Mouse (Mus musculus) C2C12 (cell line): ENCODE measurements at regions not wholly inside any gene's neighbourhood (a gene's known extent, or its start where the extent isn't known, plus 50 kb on each side); places are given as distances from the start of the nearest gene placed in this dataset.

ENCODE experiments used
- H3K27me3 ChIP-seq: one replicate; pipeline ENCODE4 v1.6.1; 2011; ENCODE audit not compliant: control insufficient read depth, insufficient read depth, insufficient read length
- H3K36me3 ChIP-seq: one replicate; pipeline ENCODE4 v1.6.1; 2011; ENCODE audit not compliant: control insufficient read depth, insufficient read depth
- H3K4me3 ChIP-seq: one replicate; pipeline ENCODE4 v1.5.1; 2011; ENCODE audit warnings: mild to moderate bottlenecking, control low read depth; ENCODE audit not compliant: poor library complexity, insufficient read depth, severe bottlenecking
- H3K79me2 ChIP-seq: one replicate; pipeline ENCODE4 v1.6.1; 2011; ENCODE audit not compliant: control insufficient read depth, insufficient read depth
- H3K79me3 ChIP-seq: one replicate; pipeline ENCODE4 v1.6.1; 2011; ENCODE audit warnings: low read depth, control low read depth
- H3ac ChIP-seq: one replicate; pipeline ENCODE3; 2011; ENCODE audit warnings: low read depth; ENCODE audit not compliant: control insufficient read depth, insufficient read length
- CEBPB ChIP-seq: IDR thresholded peaks from one replicate; pipeline ENCODE4 v1.6.1; 2011; ENCODE audit warnings: low read depth, mild to moderate bottlenecking, control low read depth, moderate library complexity
- CTCF ChIP-seq: IDR thresholded peaks from one replicate; pipeline ENCODE4 v1.5.1; 2011; ENCODE audit not compliant: control insufficient read depth, insufficient read depth, insufficient read length
- FOSL1 ChIP-seq: IDR thresholded peaks from one replicate; pipeline ENCODE4 v1.8.0; 2011; ENCODE audit warnings: mild to moderate bottlenecking, low read length; ENCODE audit not compliant: poor library complexity, insufficient read depth, severe bottlenecking
- MAX ChIP-seq: IDR thresholded peaks from one replicate; pipeline ENCODE4 v1.6.1; 2011; ENCODE audit warnings: mild to moderate bottlenecking, control low read depth
- MYOD1 ChIP-seq: IDR thresholded peaks from one replicate; pipeline ENCODE4 v1.6.1; 2011; ENCODE audit warnings: low read depth; ENCODE audit not compliant: control insufficient read depth, insufficient read length
- MYOG ChIP-seq: IDR thresholded peaks from one replicate; pipeline ENCODE4 v1.6.1; 2011; ENCODE audit not compliant: control insufficient read depth, insufficient read length; ENCODE audit errors: extremely low read depth
- USF1 ChIP-seq: IDR thresholded peaks from one replicate; pipeline ENCODE4 v1.6.1; 2011; ENCODE audit warnings: low read depth, mild to moderate bottlenecking, control low read depth, moderate library complexity

DNA sequence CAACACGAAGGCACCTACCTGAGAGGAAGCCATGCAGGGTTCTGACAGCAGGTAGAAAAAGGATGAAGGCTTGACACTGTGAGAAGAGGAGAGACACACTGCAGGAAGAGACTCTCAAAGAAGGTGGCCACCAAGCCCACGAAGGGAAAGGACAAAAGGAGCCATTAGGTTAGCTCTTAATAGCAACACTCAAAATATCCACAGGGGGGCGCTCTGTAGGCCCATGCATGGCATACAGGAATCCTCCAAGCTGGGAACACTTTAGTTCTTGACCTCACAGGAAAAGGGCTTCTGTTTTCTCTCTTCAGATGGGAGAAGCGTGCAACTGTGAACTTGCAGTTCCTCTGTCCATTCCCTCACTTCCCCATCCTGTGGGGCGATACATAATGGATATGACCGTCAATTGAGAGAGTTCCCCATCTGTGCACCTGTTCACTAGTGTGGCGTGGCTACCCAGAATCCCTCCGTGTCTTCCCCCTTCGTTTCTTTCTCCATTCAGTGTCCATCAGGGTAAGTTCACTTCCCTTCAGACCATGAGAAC lies 162.9 kb downstream of the Gm826 start:
- Histone ChIP-seq H3ac (no peak overlapping the region), H3K79me2 (no peaks in the 10 kb centered on the region), H3K36me3 (no peaks in the 10 kb centered on the region), H3K79me3 (no peaks in the 10 kb centered on the region), H3K27me3 (no peaks in the 10 kb centered on the region), H3K4me3 (no peak overlapping the region)
- TF ChIP-seq MAX: no peak
- no peak for TF ChIP-seq CEBPB
- no peak for TF ChIP-seq MYOG
- no peak for TF ChIP-seq USF1
- no peak for TF ChIP-seq CTCF
- no peak for TF ChIP-seq MYOD1
- no peak for TF ChIP-seq FOSL1

DNA sequence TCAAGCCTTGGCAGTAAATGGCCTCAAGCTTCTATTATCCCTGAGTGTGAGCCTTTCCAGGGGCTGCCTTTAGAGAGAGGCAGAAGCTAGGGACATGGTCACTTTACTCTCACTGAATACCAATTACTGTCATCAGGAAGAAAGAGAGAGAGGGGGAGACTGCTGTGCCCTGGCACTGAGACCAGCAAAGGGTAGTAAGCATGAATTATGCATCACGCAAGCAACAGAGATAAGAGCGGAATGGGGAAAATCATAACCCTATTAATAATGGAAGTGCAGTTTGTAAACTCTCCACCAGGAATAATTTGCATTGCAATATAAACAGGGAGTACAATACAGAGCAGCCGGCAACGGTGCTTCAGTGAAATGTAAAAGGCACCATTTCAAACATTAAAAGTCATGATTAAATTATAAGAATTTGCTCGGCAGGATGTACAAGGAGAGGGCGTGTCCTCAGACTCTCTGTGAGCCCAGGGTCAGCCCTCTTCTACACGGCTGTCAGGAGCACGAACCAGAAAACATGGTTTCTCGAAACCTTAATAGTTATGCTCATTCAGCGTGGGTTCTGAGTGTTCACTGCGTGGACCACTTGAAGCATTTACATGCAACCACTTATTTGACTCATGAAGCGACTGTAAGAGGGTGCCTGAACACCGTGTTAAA lies 175.2 kb downstream of the Gm826 start:
- H3K4me3 ChIP-seq: no peak overlapping the region
- H3K79me2 ChIP-seq: no peaks in the 10 kb centered on the region

DNA sequence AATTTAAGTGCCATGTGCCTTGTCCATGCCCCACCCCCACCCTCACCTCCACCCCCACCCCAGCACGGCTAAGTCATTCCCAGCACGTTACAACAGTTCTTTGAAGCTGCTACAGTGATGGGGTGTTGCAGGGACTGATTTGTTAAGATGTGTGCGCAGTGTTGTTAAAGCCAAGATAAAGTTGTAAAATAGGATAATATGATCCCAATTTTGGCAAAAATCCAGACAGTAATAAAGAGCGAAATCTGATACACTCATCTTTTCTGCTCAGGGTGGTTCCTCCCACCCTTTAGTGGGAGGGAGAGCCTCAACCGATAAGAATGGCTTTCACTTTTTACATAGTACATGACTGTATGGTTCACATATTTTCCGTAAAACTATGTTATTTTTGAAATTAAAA lies 180.2 kb downstream of the Gm826 start:
- TF ChIP-seq MAX: no peak
- no peak for TF ChIP-seq CTCF
- no peak for TF ChIP-seq USF1
- no peak for TF ChIP-seq CEBPB
- TF ChIP-seq MYOD1: no peak
- no peak for TF ChIP-seq MYOG
- TF ChIP-seq FOSL1: no peak
- Histone ChIP-seq H3K27me3 (no peaks in the 10 kb centered on the region), H3K4me3 (no peak overlapping the region), H3K79me2 (no peaks in the 10 kb centered on the region), H3K36me3 (no peaks in the 10 kb centered on the region), H3K79me3 (no peaks in the 10 kb centered on the region), H3ac (no peak overlapping the region)

More for the DNA sequence above, 175.2 kb downstream of the Gm826 start:
- H3ac ChIP-seq: no peak overlapping the region
- no peaks in the 10 kb centered on the region for H3K27me3 ChIP-seq
- H3K36me3 ChIP-seq: no peaks in the 10 kb centered on the region
- TF ChIP-seq MAX (no peak), CEBPB (no peak), MYOD1 (no peak), MYOG (no peak), CTCF (no peak), FOSL1 (no peak), USF1 (no peak)
- H3K79me3 ChIP-seq: no peaks in the 10 kb centered on the region

DNA sequence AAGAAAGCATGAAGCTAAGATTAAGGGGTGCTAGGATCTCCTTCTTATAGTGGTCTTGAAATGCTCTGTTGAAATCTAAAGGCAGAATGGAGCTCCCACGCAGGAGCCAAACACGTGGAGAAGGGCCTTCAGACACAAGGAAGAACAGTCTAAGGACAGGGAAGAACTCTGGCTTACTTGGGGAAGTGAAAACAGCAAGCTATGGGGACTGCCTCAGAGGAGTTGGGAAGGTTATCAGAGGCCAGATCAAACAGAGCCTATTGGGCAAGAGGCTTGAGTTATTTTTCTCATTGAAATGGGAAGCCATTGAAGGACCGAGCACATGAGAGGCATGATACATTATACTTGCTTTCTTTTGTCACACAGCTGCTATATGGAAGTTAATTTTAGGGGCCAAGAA lies 181.9 kb downstream of the Gm826 start:
- TF ChIP-seq MAX (no peak), CEBPB (no peak), MYOD1 (no peak), FOSL1 (no peak), USF1 (no peak), CTCF (no peak), MYOG (no peak)
- Histone ChIP-seq H3K4me3 (no peak overlapping the region), H3ac (no peak overlapping the region), H3K79me3 (no peaks in the 10 kb centered on the region), H3K36me3 (no peaks in the 10 kb centered on the region), H3K27me3 (no peaks in the 10 kb centered on the region), H3K79me2 (no peaks in the 10 kb centered on the region)

DNA sequence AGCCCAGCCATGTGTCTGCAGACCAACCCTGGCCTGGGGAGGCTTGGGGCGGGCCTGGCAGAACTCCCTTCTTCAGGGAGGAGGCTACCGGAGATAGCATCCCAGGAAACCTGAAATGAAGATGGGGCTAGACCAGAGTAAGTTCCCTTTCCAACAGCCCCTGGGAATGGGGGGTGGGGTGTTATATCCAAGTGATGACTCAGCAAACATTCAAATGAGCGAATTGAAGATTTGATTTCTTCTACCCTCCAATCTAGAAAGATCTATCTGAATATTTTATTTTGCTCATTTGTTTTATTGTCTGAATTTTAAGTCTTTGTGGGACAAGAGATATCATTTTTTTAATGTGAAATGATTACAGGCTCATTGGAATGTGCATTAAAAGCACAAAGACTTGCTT lies 185.0 kb downstream of the Gm826 start:
- H3K4me3 ChIP-seq: no peak overlapping the region
- H3K79me2 ChIP-seq: no peaks in the 10 kb centered on the region
- H3K27me3 ChIP-seq: no peaks in the 10 kb centered on the region
- no peaks in the 10 kb centered on the region for H3K79me3 ChIP-seq
- TF ChIP-seq CEBPB (no peak), MYOG (no peak), MYOD1 (no peak), FOSL1 (no peak), CTCF (no peak), USF1 (no peak), MAX (no peak)
- no peak overlapping the region for H3ac ChIP-seq
- no peaks in the 10 kb centered on the region for H3K36me3 ChIP-seq

DNA sequence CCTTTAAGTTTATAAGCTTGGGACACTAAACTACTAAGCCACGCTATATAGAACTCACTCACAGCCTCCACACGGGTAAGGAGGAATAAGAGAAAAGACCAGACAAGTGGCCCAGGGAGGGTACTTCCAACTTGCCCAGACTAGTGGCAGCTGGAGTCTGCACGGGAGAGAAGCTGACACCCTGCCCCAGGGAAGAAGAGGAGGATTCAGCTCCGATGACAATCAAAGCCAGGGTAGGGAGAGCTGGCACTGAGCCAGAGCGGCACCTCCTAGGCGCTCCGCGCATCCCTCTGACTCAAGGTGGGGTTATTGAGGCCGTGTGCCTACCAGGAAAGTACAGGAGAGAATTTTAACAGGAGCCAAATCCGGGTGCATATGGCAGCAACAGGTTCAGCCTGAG lies 185.4 kb downstream of the Gm826 start:
- no peaks in the 10 kb centered on the region for H3K79me3 ChIP-seq
- no peaks in the 10 kb centered on the region for H3K27me3 ChIP-seq
- H3ac ChIP-seq: no peak overlapping the region
- H3K4me3 ChIP-seq: no peak overlapping the region
- no peaks in the 10 kb centered on the region for H3K36me3 ChIP-seq
- TF ChIP-seq CEBPB (no peak), MYOD1 (no peak), FOSL1 (no peak), MYOG (no peak), CTCF (no peak), USF1 (no peak), MAX (no peak)
- no peaks in the 10 kb centered on the region for H3K79me2 ChIP-seq
